Mouse (Mus musculus): ENCODE measurements around the gene Map7d1. TPM values are rescaled to one million over a fixed set of nuclear protein-coding genes. Genes with fewer than 3 reads are reported as not detected.
"Not testable (repeated sequence)": the region's sequence is repeated elsewhere in the genome, so short reads cannot be mapped to it uniquely, and the experiment has no call there.

Map7d1 gene
- polyA plus RNA-seq, 1 experiment from 2014 or later = 54.8 TPM

GRCm38 (mm10) chr4:126226640-126227039 lies 29.5 kb downstream of the Map7d1 start:
- H3K27me3 ChIP-seq (replicated peaks; ENCODE audit: control insufficient read depth, insufficient read depth, low read length) = no peaks in the 10 kb centered on the region
- no peak overlapping the region for H3K9ac ChIP-seq (ENCODE audit: low read length)
- no peaks in the 10 kb centered on the region for H3K4me1 ChIP-seq (ENCODE audit: control insufficient read depth, insufficient read depth, low read length)
- no peak overlapping the region for H3K27ac ChIP-seq (ENCODE audit: low read depth, low read length)
- ATAC-seq = no peak
- peaks cover 17% of the 10 kb centered on the region for H3K36me3 ChIP-seq (ENCODE audit: control insufficient read depth, insufficient read depth, low read length)
- 57% methylated on average over 12 of the region's 12 CpGs for WGBS
- H3K9me3 ChIP-seq (replicated peaks; ENCODE audit: control insufficient read depth, low read length) = no peaks in the 10 kb centered on the region
- no peak overlapping the region for H3K4me3 ChIP-seq (ENCODE audit: low read depth, low read length)
- H3K4me2 ChIP-seq (ENCODE audit: low read length) = no peak overlapping the region
- DNase-seq (ENCODE audit: low spot score) = no peak

DNA sequence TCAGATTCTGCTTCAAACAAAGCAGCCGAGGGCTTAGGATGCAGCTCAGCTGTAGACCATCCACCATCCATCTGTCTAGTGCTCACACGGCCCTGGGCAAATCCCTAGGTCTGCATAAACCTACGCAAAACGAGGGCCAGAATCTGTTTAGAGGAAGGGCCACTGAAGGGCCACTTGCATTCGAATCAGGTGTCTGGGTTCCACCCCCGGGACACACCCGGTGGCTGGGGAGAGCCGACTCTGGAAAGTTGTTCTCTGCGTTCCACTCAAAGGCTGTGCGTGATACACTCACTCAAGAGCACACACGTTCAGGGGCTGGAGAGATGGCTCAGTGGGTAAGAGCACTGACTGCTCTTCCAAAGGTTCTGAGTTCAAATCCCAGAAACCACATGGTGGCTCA lies 33.5 kb downstream of the Map7d1 start:
- no peak for ATAC-seq
- H3K4me3 ChIP-seq (ENCODE audit: low read depth, low read length) = no peak overlapping the region
- H3K4me2 ChIP-seq (ENCODE audit: low read length) = no peak overlapping the region
- WGBS = 89% methylated on average over 11 of the region's 11 CpGs
- no peaks in the 10 kb centered on the region for H3K4me1 ChIP-seq (ENCODE audit: control insufficient read depth, insufficient read depth, low read length)
- H3K36me3 ChIP-seq (ENCODE audit: control insufficient read depth, insufficient read depth, low read length) = no peaks in the 10 kb centered on the region
- no peak for DNase-seq (ENCODE audit: low spot score)
- H3K27me3 ChIP-seq (replicated peaks; ENCODE audit: control insufficient read depth, insufficient read depth, low read length) = no peaks in the 10 kb centered on the region
- no peaks in the 10 kb centered on the region for H3K9me3 ChIP-seq (replicated peaks; ENCODE audit: control insufficient read depth, low read length)
- no peak overlapping the region for H3K9ac ChIP-seq (ENCODE audit: low read length)
- H3K27ac ChIP-seq (ENCODE audit: low read depth, low read length) = no peak overlapping the region

- H3K4me2 ChIP-seq (ENCODE audit: low read length) = no peak overlapping the region
- WGBS = 92% methylated on average over 10 of the region's 10 CpGs
- H3K27ac ChIP-seq (ENCODE audit: low read depth, low read length) = no peak overlapping the region
- H3K4me3 ChIP-seq (ENCODE audit: low read depth, low read length) = no peak overlapping the region
- no peaks in the 10 kb centered on the region for H3K36me3 ChIP-seq (ENCODE audit: control insufficient read depth, insufficient read depth, low read length)
- no peak for ATAC-seq
- H3K4me1 ChIP-seq (ENCODE audit: control insufficient read depth, insufficient read depth, low read length) = no peaks in the 10 kb centered on the region
- H3K9ac ChIP-seq (ENCODE audit: low read length) = no peak overlapping the region
- no peaks in the 10 kb centered on the region for H3K9me3 ChIP-seq (replicated peaks; ENCODE audit: control insufficient read depth, low read length)
- no peak for DNase-seq (ENCODE audit: low spot score)
- H3K27me3 ChIP-seq (replicated peaks; ENCODE audit: control insufficient read depth, insufficient read depth, low read length) = no peaks in the 10 kb centered on the region
Measured at GRCm38 (mm10) chr4:126220045-126220444, 36.1 kb downstream of the Map7d1 start.

DNA sequence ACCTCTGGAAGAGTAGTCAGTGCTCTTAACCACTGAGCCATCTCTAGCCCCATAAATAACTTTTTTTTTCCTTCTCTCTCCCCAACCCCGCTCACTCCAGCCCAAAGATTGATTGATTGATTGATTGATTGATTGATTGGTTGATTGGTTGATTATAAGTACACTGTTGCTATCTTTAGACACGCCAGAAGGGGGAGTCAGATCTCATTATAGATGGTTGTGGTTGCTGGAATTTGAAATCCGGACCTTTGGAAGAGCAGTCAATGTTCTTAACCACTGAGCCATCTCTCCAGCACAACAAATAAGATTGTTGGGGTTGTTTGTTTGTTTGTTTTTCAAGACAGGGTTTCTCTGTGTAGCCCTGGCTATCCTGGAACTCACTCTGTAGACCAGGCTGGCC lies 36.6 kb downstream of the Map7d1 start:
- not testable (repeated sequence) for ATAC-seq; H3K36me3 ChIP-seq (ENCODE audit: control insufficient read depth, insufficient read depth, low read length); DNase-seq (ENCODE audit: low spot score); H3K27me3 ChIP-seq (replicated peaks; ENCODE audit: control insufficient read depth, insufficient read depth, low read length); H3K4me3 ChIP-seq (ENCODE audit: low read depth, low read length); H3K4me1 ChIP-seq (ENCODE audit: control insufficient read depth, insufficient read depth, low read length); H3K4me2 ChIP-seq (ENCODE audit: low read length); H3K27ac ChIP-seq (ENCODE audit: low read depth, low read length); H3K9ac ChIP-seq (ENCODE audit: low read length); H3K9me3 ChIP-seq (replicated peaks; ENCODE audit: control insufficient read depth, low read length)
- 68% methylated on average over 3 of the region's 3 CpGs for WGBS

DNA sequence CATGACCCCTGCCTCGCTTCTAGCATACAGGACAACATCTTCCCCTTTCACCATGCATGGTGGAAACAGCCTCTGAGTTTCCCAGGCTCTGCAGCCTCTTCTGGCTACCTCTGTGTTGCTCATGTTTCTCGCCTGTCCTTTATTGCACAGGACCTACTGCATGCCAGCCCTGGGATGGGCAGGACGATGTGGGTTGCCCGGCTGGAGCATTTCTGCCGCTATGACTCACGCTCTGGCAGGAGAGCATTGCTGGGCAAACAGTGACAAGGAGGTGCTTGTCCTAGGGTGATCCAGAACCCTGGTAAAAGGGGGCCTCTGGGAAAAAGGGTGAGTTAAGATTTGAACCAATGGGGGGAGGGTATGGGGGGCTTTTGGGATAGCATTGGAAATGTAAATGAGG lies 38.4 kb downstream of the Map7d1 start:
- Histone ChIP-seq H3K36me3 (ENCODE audit: control insufficient read depth, insufficient read depth, low read length) (no peaks in the 10 kb centered on the region), H3K27ac (ENCODE audit: low read depth, low read length) (no peak overlapping the region), H3K4me3 (ENCODE audit: low read depth, low read length) (no peak overlapping the region), H3K9ac (ENCODE audit: low read length) (no peak overlapping the region), H3K9me3 (replicated peaks; ENCODE audit: control insufficient read depth, low read length) (no peaks in the 10 kb centered on the region), H3K4me2 (ENCODE audit: low read length) (no peak overlapping the region), H3K4me1 (ENCODE audit: control insufficient read depth, insufficient read depth, low read length) (no peaks in the 10 kb centered on the region), H3K27me3 (replicated peaks; ENCODE audit: control insufficient read depth, insufficient read depth, low read length) (no peaks in the 10 kb centered on the region)
- WGBS = 84% methylated on average over 6 of the region's 6 CpGs
- DNase-seq (ENCODE audit: low spot score) = no peak
- no peak for ATAC-seq

- H3K27me3 ChIP-seq (replicated peaks; ENCODE audit: control insufficient read depth, insufficient read depth, low read length) = no peaks in the 10 kb centered on the region
- WGBS = 64% methylated on average over 6 of the region's 6 CpGs
- H3K4me1 ChIP-seq (ENCODE audit: control insufficient read depth, insufficient read depth, low read length) = no peaks in the 10 kb centered on the region
- H3K9ac ChIP-seq (ENCODE audit: low read length) = no peak overlapping the region
- H3K9me3 ChIP-seq (replicated peaks; ENCODE audit: control insufficient read depth, low read length) = no peaks in the 10 kb centered on the region
- ATAC-seq (no peak), DNase-seq (ENCODE audit: low spot score) (no peak)
- no peak overlapping the region for H3K27ac ChIP-seq (ENCODE audit: low read depth, low read length)
- no peaks in the 10 kb centered on the region for H3K36me3 ChIP-seq (ENCODE audit: control insufficient read depth, insufficient read depth, low read length)
- H3K4me3 ChIP-seq (ENCODE audit: low read depth, low read length) = no peak overlapping the region
- H3K4me2 ChIP-seq (ENCODE audit: low read length) = no peak overlapping the region
Measured at GRCm38 (mm10) chr4:126207081-126207480, 49.1 kb downstream of the Map7d1 start.

DNA sequence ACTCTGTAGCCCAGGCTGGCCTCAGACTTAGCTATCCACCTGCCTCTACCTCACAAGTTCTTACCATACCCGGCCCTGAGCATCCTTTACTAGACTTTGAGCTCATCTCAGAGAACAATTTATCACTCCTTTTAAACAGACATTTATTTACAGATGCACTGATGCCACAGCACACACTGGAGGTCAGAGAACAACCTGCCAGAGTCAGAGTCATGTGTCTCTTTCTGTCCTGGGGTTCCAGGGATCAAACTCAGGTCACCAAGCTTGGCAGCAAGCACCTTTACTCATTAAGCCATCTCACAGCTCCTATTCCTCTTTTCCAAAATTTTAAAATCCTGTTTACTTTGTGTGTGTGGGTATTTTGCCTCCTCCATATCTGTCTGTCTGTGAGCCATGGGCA lies 50.8 kb downstream of the Map7d1 start:
- peaks cover 10% of the 10 kb centered on the region for H3K4me1 ChIP-seq (ENCODE audit: control insufficient read depth, insufficient read depth, low read length)
- WGBS = 62% methylated on average over 1 of the region's 1 CpGs
- H3K27me3 ChIP-seq (replicated peaks; ENCODE audit: control insufficient read depth, insufficient read depth, low read length) = no peaks in the 10 kb centered on the region
- no peak for ATAC-seq
- DNase-seq (ENCODE audit: low spot score) = no peak
- no peaks in the 10 kb centered on the region for H3K9me3 ChIP-seq (replicated peaks; ENCODE audit: control insufficient read depth, low read length)
- H3K36me3 ChIP-seq (ENCODE audit: control insufficient read depth, insufficient read depth, low read length) = no peaks in the 10 kb centered on the region
- no peak overlapping the region for H3K4me3 ChIP-seq (ENCODE audit: low read depth, low read length)
- H3K9ac ChIP-seq (ENCODE audit: low read length) = no peak overlapping the region
- H3K27ac ChIP-seq (ENCODE audit: low read depth, low read length) = no peak overlapping the region
- no peak overlapping the region for H3K4me2 ChIP-seq (ENCODE audit: low read length)

- 0 out of 2 replicates have a peak, but pooled peaks cover 1% of the 10 kb centered on the region for H3K36me3 ChIP-seq (ENCODE audit: control insufficient read depth, insufficient read depth, low read length)
- H3K27ac ChIP-seq (ENCODE audit: low read depth, low read length) = no peak overlapping the region
- H3K4me3 ChIP-seq (ENCODE audit: low read depth, low read length) = no peak overlapping the region
- H3K4me1 ChIP-seq (ENCODE audit: control insufficient read depth, insufficient read depth, low read length) = peaks cover 15% of the 10 kb centered on the region
- DNase-seq (ENCODE audit: low spot score) (no peak), ATAC-seq (no peak)
- H3K9me3 ChIP-seq (replicated peaks; ENCODE audit: control insufficient read depth, low read length) = no peaks in the 10 kb centered on the region
- no peaks in the 10 kb centered on the region for H3K27me3 ChIP-seq (replicated peaks; ENCODE audit: control insufficient read depth, insufficient read depth, low read length)
- no peak overlapping the region for H3K4me2 ChIP-seq (ENCODE audit: low read length)
- 87% methylated on average over 12 of the region's 12 CpGs for WGBS
- H3K9ac ChIP-seq (ENCODE audit: low read length) = no peak overlapping the region
Measured at GRCm38 (mm10) chr4:126204661-126205230, 51.4 kb downstream of the Map7d1 start.

DNA sequence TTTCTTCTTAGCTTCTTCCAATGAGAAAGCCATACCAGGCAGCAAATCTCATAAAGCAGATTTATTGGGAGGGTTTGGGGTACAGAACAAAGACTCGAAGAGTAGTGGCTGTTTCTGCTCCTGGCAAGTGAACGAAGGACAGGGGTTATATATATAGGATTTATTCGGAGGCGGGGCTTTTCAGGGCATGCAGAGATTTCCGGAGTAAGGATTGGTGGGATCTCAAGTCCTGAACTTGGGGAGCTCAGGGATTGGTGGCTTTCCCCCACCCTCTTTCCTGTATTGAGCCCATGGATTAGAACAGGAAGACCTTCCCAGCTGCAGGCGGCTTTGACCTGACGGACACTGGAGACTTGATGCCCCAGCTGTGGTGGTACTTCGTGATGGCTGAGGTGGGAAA lies 52.1 kb downstream of the Map7d1 start:
- DNase-seq (ENCODE audit: low spot score) (no peak), ATAC-seq (no peak)
- Histone ChIP-seq H3K9ac (ENCODE audit: low read length) (no peak overlapping the region), H3K27me3 (replicated peaks; ENCODE audit: control insufficient read depth, insufficient read depth, low read length) (no peaks in the 10 kb centered on the region), H3K4me2 (ENCODE audit: low read length) (no peak overlapping the region), H3K4me1 (ENCODE audit: control insufficient read depth, insufficient read depth, low read length) (peaks cover 17% of the 10 kb centered on the region), H3K36me3 (ENCODE audit: control insufficient read depth, insufficient read depth, low read length) (0 out of 2 replicates have a peak, but pooled peaks cover 3% of the 10 kb centered on the region), H3K27ac (ENCODE audit: low read depth, low read length) (no peak overlapping the region), H3K9me3 (replicated peaks; ENCODE audit: control insufficient read depth, low read length) (no peaks in the 10 kb centered on the region), H3K4me3 (ENCODE audit: low read depth, low read length) (no peak overlapping the region)
- WGBS = 83% methylated on average over 8 of the region's 8 CpGs
